Mouse (Mus musculus) left cerebral cortex, adult 11 months (tissue): ENCODE measurements around the gene Filip1.

Experiments used
- DNase-seq: peaks from one replicate; pipeline ENCODE4 v3.0.0; 2022; ENCODE audit warnings: low spot score

The Filip1 gene

DNA sequence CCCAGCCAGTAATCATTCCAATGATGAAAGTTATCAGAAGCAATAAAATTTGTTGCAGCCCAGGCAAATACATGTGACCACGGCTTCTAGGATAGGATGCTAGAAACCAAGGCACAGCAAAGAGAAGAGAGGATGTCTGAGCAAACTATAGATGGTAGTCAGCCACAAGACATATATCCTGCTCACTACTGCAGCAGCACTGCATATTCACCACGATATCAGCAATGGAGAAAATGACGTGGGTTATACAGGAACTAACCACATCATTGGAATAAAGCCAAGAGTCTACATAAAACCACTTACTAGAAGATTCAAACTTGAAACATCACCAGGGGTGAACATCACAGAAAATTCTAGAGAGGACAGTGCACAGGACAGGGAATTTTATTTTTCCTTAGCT, 113.8 kb downstream of the Filip1 start:
- no peak for DNase-seq

DNA sequence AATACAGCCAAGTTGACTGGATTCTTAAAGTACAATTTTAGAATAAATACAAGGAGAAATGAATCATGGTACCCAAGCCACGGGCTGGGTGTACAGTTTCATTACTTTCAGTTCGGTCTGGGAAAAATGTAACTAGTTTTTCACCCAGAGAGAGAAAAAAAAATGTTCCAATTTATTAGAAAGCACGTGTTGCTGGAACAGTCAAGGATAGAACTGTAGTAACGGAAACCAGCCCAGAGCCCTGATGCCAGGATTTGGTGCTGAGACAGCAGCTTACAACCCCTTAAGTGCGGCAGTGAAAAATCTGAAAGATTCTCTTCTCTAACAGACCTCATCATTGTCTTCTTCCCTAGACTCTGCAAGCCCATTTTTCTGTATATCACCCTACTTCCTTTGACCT, 118.0 kb downstream of the Filip1 start:
- no peak for DNase-seq

DNA sequence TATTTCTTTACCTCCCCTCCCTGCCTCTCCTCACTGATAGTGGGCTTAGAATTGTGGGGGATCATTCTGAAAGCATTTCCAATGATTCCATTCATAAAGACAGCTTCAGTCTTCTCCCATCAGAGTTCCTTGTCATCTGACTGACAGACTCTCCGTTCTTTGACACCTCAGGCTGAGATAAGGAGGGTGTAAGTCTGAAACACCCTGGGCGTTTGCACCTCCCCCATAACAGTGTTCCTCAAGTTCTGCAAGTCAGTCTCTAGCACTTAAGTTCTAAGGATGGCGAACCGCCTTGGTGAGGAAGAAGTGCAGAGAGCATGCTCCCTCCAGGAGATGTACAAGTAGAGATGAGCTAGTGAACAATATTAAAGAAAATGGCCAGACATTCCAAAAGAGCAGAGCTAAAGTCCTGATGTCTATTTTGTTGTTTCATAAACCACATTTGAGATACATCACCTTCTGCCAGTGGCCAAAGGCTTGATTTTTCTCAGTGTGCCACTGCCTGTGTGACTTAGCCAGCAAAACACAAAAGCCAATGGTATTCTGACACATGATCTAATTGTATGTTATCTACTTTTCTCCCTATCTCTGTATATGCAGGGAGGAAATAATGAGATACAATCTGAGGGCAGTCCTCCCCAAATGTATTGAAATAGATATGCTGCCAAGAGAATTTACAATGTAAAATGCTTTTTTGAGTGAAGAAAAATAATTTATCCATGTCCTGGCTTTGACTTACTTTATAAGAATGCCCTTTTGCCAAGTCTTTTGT, 118.6 kb downstream of the Filip1 start:
- DNase-seq: no peak

DNA sequence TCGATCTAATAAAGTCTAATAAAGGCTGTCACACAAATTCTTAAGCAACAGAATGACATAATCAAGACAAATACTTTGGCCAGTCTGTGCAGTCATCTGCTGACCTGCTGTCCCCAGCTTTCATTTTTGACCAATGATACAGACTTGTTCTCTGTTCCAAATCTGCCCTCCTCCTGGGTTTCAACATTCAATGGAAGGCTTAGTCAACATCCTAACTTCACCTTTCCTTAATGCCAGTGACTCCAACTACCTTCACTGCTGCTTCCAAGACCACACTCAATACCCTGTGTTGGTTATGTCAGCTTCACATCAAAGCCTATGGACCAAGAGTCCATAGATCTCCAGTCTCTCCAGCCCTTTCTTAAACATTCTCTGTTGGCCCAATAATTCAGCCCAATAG, 120.5 kb downstream of the Filip1 start:
- DNase-seq: no peak

DNA sequence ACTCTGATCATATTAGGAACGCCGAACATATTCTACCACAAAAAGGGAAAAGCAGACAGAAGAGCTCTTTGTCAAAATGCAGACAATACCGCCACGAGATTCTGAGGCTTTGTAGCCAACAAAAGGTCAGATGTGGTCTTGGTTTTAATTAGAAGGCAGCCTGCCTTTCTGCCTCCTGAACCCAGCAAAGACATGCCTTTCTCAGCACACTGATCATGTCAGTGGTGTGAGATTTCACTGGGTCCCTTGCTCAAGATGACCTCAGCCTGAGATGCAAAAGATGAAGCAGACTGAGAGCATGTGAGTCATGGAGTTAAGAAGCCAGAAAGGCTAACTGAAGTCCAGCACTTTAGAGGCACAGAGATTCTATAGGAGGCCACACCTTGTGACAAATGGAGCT, 122.2 kb downstream of the Filip1 start:
- no peak for DNase-seq

DNA sequence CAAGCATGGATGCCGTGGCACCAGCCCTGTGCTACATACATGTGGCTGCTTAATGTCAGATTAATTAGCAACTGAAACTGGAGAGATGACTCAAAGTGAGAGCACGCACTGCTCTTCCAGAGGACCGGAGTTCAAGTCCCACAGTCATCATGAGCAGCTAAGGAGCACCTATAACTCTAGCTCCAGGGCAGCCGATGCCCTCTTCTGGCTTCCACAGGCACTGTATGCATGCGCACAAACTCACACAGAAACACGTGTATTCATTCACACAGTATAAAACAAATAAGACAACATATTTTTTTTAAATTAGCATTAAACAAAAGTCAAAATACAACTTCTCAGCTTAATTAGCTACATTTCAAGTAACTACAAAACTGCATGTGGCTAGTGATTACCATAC, 123.5 kb downstream of the Filip1 start:
- DNase-seq: no peak

DNA sequence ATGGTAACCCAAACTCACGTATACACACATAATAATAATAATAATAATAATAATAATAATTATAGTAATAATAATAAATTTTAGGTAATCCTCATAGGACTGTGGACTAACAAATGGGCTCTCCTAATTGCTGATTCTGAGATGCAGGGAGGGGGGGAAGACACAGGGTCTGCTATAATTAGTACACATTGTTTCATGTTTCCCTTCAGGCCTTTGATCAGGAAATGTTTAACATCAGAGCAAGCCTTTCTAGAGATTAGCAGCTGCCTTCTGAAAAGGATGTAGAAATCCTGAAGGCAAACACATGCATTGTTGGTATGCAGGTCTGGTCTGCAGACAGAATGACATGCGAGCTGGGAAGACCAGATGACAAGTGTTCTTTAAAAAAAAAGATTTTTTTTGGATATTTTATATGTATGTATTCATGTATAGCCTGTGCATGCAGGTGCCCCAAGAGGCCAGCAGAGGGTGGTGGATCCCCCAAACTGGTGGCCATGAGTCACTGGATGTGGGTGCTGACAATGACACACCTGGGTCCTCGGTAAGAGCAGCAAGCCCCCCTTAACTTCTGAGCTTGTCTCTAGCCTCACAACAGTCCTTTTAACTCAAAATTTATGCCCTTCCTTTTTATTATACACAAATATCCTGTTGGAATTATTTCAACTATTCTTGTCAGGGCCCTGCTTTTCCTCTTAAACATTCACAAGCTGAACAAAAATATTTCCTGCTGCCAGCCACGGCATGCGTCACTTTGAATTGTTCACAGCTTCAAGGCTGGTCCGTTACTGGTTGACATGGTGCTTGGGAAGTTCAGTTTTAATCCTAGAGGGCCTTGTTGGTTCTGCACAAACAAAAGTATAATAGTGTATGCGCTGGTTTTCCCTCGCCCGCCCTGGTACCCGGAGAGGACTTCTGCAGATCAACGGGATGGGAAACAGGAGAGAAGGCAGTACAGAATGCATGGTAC, 127.1 kb downstream of the Filip1 start:
- DNase-seq: no peak

DNA sequence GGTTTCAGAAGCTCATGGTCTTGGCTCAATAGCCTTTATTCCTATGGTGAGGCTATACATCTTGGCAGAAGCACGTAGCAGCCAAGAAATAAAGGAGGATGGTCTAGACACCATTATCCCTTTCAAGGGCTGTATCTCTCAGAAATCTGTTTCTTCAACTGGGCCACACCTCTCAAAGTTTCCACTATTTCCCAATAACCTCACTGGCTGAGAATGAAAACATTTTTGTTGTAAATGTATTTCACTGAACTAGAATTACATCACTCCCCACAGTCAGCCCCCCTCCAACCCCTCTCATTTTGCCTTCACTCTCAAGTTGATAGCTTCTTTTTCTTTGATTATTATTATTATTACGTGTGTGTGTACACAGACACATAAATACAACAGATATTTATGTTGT, 129.5 kb downstream of the Filip1 start:
- DNase-seq: no peak

DNA sequence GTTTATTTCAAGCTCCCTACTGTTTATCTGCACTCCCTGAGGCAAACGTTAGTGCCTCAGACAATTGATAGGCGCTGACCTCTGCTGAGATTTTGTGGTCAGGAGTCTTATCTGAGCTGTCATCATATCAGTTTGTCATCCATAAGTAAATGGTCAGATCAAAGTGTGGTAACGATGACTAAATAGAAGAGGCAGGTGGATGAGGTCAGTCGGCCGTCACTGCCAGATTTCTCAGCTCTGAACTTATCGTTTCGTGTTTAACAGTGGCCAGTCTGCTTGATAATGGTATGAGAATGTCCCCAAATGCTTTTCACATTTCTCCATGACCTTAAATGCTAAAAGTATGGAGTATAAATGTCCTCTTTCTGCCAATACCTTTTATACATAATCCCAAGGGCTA, 132.6 kb downstream of the Filip1 start:
- no peak for DNase-seq

DNA sequence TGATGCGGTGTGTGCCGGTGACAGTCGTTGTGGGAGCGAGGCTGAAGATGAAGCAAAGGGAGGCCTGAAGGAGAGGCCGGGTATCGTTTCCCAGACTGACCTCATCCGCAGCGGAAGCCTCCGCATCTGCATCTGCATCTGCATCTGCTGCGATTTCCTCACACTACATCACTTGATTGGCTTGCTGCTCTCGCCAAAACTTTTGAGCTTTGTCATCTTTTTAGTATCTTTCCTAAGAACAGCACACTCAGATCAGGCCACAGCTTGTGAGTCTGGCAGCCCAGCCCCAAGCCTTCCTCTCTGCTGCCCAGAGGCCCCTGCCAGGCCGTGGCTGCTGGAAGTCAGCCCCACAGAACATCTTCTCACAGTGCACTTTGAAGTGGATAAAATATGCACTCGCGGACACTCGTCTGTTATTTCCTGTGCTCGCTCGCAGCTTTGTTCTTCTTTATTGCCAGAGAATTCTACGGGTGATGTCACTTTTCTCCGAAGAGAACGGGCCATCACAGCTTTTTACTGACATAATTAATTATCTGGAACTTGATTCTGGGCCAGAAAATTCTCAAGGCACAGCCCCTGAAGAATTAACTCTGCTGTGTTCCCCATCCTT, 137.0 kb downstream of the Filip1 start:
- DNase-seq: no peak

DNA sequence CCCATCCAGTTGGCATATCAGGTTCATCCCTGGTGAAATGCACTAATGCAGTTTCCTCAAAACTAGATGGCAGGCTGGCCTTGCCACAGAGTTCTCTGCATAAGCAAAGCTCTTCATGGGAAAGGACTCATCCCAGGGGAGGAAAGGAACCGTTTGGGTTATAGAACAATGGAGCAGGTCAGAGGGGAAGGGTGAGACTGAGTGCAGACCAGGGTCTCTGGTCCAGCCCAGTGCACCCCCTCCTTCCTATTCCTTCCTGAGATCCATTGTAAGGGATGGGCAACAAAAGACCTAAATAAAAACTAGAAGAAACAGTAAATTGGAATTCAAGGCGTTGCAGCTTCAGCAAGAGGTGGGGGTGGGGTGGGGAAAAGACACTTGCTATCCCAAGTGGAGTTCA, 140.1 kb downstream of the Filip1 start:
- DNase-seq: no peak

DNA sequence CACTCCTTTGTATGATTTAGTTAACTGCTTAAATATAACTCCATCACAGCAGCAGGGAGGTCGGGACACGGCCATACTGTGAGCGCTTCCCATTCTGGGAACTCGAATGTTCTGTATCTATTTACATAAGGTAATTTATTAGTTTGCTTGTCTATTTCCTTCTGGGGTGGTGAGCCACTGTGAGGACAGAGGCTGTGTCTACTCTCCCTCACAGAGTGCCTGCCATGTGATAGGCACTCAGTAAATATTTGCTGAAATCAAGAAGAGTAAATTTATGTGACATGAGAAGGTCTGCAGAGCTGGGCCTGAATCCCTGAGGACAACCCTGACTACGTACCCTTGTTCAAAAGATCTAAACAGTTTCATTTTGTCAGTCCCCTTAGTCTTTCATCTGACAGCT, 143.1 kb downstream of the Filip1 start:
- DNase-seq: no peak

DNA sequence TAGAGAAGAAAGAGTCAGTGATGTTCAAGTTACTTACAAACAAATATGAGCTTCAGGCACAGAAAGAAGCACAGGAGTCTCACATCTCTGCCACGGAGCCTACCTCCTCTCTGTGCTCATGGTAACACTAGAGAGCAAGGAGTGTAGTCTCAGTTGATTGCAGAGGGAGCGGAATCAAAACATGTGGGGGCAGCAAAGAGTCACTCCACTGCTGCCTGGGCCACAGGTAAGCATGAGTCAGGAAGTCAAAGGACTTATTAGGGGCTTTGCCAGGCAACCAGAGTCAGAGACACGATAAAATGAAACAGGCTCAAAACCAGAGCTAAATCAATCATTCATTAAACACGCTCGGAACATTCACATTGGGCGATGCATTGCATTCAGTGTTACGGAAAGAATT, 146.7 kb downstream of the Filip1 start:
- no peak for DNase-seq

DNA sequence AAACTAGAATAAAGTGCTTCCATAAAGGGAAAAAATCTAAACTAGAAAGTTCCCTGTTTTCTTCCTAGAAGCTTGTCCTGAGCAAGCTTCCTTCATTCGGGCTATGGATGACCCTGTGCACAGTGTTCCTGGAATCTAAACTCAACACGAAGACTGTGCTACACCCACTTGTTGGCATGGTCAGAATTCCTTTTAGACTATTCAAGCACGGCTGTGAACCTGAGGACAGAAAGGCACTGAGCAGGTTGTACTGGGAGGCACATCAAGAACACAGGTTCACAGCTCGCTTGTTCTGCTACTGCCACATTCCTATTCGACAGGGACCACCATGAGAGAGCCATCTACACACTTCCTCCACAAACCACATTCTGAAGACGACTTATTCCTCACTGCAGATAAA, 150.1 kb downstream of the Filip1 start:
- no peak for DNase-seq

DNA sequence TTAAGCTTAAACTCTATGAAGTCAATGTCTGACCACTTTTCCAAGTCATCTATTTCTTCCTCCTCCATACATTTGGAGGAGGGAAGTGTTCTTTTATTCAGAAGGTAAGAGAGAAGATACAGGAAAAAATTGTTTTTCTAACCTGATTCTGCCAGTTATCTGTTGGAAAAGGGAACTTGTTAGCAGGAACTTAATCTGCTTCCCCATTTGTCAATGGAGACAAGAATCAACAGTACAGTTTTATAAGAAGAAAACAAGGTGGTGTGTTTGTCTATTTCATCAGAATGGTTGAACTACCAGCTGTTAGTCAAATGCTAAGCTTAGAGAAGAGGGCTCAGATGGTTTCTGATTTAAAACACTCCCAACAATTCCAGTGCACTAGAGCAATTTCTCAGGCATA, 165.6 kb downstream of the Filip1 start:
- DNase-seq: no peak

DNA sequence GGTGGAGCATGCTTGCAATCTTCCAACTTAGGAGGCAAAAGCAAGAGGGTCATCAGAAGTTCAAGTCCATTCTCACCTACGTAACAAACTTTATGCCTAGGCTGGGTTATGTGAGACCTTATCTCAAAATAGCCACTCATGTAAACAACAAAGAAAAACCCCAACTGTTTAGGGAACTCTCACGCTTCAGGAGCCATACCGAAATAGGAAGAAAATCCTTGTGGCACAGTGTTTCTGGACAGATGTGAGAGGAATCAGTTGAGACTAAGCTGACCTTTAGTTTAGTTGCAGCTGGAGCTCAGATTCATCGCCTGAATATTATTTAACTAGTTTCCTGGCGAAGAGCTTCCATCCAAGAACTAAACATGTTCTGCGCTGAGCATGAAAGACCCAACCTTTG, 170.0 kb downstream of the Filip1 start:
- no peak for DNase-seq

DNA sequence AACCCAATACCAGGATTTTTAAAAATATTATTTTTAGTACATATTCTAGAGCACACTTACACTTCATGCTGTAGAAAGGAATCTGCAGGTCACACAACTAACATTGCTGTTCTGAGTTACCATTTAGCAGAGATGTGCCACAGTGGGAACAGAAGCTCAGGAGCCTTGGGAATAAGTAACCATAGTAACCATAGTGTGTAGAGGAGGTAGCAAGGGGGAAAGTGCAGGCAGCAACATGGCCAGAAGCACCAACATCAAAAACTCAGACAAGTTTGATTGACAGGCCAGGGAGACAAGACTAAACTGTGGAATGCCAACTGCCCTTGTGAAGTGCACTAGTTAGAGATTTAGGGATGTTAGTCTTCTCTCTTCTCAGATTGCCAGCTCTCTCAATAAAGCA, 170.6 kb downstream of the Filip1 start:
- no peak for DNase-seq

DNA sequence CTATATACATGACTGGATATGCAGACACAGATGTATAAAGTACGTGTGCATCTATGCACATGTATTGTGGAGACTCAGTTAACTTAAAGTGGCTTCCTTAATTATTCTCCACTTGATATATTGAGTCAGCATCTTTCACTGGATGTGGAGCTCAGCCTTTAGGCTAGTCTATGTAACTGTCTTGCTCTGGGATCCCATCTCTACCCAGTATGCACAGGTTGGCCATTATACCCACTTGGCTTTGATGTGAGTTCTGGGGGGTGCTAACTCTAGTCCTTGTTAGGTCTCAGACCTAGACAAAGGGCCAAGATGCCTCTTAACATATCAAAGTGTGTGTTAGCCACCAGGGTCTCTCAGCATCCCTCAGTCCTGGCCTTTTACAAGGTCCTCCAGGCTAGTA, 181.4 kb downstream of the Filip1 start:
- DNase-seq: no peak

DNA sequence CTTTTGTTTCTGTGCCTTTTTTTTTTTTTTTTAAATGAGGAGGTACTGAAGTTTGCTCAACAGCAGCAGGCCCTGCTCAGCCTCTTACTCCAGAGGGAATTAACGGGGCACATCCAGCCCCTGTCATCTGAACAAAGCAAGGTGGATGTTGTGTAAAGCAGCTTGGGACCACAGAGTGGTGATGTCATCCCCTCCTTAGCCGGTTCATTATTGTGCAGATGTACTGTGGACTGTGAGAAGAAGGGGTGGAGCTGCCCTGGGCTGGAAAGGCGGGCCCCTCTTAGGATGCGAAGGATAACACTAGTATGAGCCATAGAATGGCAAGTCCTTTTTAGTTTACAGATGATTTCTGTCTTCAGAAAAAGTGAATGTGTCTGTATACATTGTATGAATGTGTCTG, 181.8 kb downstream of the Filip1 start:
- no peak for DNase-seq

DNA sequence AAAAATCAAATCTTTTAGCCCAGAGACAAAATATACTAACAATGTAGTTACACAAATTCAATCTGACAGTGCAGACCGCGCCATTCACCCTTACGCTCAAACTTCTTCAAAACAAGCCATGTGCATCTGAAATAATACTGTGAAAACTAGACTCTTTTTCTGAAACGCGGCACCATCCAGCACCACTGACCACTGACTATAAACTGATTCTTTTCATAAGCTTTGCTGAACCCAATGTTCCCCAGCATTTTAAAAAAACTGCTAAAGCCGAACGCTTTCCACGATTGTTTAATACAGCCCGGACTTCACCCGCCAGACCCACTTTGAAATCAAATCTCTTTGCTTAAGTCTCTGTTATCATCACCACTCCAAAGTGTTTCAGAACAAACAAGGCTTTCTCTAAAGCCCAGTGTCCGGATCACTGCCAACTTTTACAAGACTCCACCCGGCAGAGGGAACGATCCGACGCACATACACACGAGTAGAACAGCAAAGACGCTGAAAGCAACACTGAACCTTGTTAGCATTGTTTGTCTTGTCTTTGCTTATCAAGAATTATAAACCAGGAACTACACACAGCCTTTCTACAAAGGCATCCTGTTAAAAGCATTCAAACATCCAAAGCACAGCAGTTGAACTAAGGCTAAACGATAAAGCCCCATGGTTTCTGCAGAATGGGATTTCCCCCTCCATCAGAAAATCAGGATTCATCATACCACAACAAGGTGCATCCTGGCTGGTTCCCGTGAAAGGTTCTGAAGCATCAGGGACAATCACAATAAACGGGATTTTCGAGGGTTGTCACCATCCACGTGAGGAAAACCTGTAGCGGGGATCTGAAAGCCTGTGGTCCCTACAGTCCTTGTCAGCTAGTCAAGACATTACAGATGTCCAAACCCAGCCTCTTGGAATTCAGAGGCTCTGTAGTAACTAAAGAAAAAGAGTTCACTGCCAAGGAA, 182.5 kb downstream of the Filip1 start:
- no peak for DNase-seq

DNA sequence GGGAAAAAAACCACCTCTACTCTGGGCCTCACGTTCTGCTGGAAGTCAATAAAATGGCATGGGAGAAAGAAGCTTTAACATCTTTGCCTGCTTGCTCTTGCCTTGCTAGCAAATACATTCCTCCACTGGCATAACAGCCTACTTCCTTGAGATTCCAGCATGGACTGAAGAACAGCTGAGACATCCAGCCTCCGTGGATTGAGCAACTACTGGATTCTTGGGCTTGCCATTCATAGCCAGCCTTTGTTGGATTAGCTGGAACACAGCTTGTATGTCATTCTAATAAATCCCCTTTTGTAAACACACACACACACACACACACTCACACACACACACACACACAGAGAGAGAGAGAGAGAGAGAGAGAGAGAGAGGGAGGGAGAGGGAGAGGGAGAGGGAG, 185.6 kb downstream of the Filip1 start:
- no peak for DNase-seq

DNA sequence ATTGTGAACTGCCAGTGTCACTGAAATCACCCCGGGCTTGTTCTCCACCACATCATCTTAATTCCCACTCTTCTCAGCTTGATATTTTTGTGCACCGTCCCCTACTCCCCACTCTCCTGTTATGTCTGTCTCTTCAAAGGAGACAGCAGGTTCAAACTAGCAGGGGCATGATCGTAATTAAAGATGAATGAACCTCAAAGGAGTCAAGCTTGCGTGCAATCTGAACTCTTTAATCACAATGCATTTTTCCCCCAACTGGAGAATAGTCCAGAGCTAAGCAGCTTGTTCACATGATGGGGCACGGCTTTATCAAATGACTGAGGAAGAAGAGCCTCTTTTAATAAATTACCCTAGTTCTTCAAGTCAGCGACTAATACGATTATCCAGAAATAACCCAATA, 187.1 kb downstream of the Filip1 start:
- no peak for DNase-seq
